Mouse (Mus musculus): ENCODE measurements at regions not wholly inside any gene's neighbourhood (a gene's known extent, or its start where the extent isn't known, plus 50 kb on each side); places are given as distances from the start of the nearest gene placed in this dataset.

DNA sequence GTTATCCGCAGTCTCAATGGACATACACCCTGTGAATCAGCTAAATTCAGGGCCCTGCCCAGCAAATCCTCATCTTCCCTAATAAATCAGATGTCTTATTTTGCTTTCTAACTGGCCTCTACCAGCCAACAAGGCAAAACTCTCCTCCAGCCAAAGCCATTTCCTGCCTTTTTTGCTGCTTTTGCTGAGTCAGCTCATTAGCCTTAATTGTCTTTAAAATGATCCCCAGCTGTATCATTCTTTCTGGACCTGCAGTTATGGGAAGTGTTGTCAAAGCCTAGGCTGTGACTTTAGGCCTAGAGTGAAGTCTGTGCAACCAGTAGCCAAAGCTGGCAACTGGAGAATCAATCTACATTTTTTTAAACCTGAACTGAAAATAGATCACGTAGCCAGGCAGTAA is 81.4 kb downstream of the Mtpn start:
- no peak for DNase-seq (ENCODE audit: low spot score in 2 of 2)

- DNase-seq (ENCODE audit: low spot score in 2 of 2): no peak
These were observed 94.7 kb downstream of the Mtpn start for GRCm38 (mm10) chr6:35445007-35445406.

GRCm38 (mm10) chr6:35426301-35426700 is 100.4 kb upstream of the Fam180a start:
- no peak for DNase-seq (ENCODE audit: low spot score in 2 of 2)

DNA sequence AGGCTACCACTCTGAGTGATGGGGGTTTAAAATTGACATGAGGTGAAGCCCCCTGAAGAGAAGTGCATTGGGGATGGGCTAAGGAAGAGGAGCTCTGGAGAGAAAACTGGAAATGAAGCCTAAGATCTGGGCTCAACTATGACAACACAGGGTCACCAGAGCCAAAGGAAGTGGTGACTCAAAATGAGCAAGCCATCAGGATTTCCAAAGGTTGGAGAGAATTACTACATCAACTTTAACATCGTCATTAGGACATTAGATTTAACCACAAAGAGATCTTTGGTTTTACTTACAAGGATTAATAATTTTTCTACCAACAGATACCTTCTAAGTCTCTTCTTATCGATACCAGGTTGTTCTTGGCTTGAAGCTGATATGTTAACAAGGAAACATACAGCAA is 98.6 kb upstream of the Fam180a start:
- no peak for DNase-seq (ENCODE audit: low spot score in 2 of 2)

DNA sequence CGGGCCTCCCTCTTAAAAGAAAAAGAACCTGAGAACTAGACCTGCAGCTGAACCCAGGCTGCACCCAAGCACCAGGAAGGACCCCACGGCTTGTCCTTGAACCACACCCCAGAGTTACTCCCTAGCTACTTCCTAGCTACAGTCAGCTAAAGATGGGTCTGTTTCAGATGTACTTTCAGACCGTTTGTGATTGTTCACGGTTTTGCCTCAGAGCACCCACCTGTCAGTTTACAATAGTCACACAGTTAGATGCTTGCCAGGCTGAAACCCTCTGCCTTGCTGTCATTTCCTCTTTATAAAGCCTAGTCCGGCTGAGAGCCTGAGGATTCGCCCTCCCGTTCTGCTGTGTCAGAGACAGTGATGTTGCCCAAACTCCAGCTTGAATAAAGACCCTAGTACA is 95.0 kb upstream of the Fam180a start:
- DNase-seq (ENCODE audit: low spot score in 2 of 2): no peak

GRCm38 (mm10) chr6:35405044-35405443 is 79.1 kb upstream of the Fam180a start:
- no peak for DNase-seq (ENCODE audit: low spot score in 2 of 2)

GRCm38 (mm10) chr6:35403341-35403910 is 77.5 kb upstream of the Fam180a start:
- DNase-seq (ENCODE audit: low spot score in 2 of 2): no peak

GRCm38 (mm10) chr6:35395726-35396125 is 69.8 kb upstream of the Fam180a start:
- DNase-seq (ENCODE audit: low spot score in 2 of 2): no peak

DNA sequence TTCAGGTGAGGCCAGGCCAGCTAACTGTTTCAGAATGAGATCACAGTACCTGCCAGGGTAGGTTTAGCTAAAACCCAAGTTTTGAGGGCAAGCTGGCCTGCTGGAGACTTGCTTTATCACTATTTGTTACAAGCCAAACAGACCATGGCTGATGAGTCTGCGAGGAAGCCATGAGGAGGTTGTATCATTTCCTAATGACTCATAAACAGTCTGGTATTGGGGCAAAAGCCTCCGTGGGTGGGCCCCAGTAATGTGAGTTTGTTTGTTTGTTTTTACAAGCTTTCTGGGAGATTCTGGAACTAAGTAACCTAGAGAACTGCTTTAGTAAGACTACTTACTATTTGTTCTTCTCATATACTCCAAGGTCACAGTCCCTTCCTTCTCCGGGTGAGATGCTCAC is 62.9 kb upstream of the Fam180a start:
- no peak for DNase-seq (ENCODE audit: low spot score in 2 of 2)

- DNase-seq (ENCODE audit: low spot score in 2 of 2): no peak
These were observed 55.6 kb upstream of the Fam180a start for GRCm38 (mm10) chr6:35381536-35381935.

- DNase-seq (ENCODE audit: low spot score in 2 of 2): peak in 1 of 2 experiments; percentile 12
These were observed 55.0 kb upstream of the Fam180a start for GRCm38 (mm10) chr6:35380721-35381466.

DNA sequence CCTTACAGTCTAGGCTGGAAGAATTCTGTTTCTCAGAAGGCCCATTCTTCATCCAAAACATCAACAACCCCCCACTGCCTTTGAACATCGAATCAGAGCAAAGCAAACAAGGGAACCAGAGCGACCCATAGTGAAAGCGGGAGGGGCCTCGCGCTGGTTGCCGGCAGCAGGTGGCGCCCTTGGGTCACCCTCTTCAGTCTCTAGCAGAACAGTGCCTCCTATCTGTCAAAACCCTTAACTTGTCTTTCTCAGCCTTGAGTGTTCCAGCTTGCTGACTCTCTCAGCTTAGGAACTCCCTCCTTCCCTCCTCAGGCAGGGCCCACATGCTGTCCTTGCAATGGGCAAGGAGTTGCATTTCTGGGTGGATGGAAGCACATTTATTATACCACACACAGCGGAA is 53.9 kb upstream of the Fam180a start:
- peak; percentile 74 to 75 for DNase-seq (ENCODE audit: low spot score in 2 of 2)

GRCm38 (mm10) chr6:35378851-35379250 is 52.9 kb upstream of the Fam180a start:
- DNase-seq (ENCODE audit: low spot score in 2 of 2): no peak

- DNase-seq (ENCODE audit: low spot score in 2 of 2): no peak
These were observed 51.6 kb upstream of the Fam180a start for GRCm38 (mm10) chr6:35377535-35377934.

DNA sequence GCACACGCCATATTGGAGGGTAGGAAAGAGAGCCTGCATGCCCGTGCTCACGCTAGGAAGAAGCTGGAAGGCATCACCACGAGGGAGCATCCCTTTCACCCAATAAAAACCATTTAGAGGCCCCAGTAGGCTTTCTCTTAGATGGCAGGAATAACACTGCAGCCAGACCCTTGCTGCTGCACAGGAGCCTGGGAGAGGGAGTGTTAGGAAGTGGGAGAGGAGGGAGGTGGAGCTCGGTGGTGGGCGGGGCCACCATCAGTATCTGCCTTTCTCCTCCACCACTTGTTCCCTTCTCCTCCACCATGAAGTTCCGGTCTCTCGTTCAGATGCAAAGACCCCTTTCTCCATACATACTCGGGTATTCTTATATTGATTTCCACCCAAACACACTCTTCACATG is 50.6 kb upstream of the Fam180a start:
- DNase-seq (ENCODE audit: low spot score in 2 of 2): no peak
